Comparison of ENCODE assay signal across 23 mouse cellular contexts in genomic region chr17:11801226-11801625, GRCm38 (mm10).
"Had no signal": no experiment of that assay in that cellular context is flagged by ENCODE, and none has a peak within 500 bp of the region (broad histone marks: within the 10 kb centered on the region; RNA-seq: fewer than 3 reads in every experiment).

No protein-coding gene starts in this region.

- ATAC-seq: forebrain, postnatal 0 days; hindbrain, embryonic 16.5 days; inflammation-experienced regulatory T-cells, adult 6 months; intestine, embryonic 15.5 days; intestine, postnatal 0 days; liver, embryonic 12.5 days had no signal

- H3K9me3 ChIP-seq: hindbrain, embryonic 10.5 days; hindbrain, embryonic 12.5 days; intestine, embryonic 15.5 days; limb, embryonic 13.5 days; limb, embryonic 15.5 days; liver, embryonic 12.5 days had no signal

- H3K36me3 ChIP-seq: heart, embryonic 12.5 days; hindbrain, embryonic 10.5 days; hindbrain, embryonic 12.5 days; intestine, embryonic 15.5 days; limb, embryonic 13.5 days; limb, embryonic 15.5 days; liver, embryonic 12.5 days had no signal

- H3K27ac ChIP-seq: heart, adult 2 months; hindbrain, embryonic 10.5 days; hindbrain, embryonic 12.5 days; hindbrain, embryonic 14.5 days; intestine, embryonic 15.5 days; limb, embryonic 13.5 days; limb, embryonic 15.5 days; liver, embryonic 12.5 days; liver, embryonic 14.5 days had no signal

- H3K4me2 ChIP-seq: heart, embryonic 12.5 days; hindbrain, embryonic 12.5 days; hindbrain, embryonic 14.5 days; intestine, embryonic 15.5 days; limb, embryonic 13.5 days; limb, embryonic 15.5 days; liver, embryonic 12.5 days had no signal

- DNase-seq: forebrain, postnatal 0 days; gastrocnemius, postnatal 14 days; heart, adult 2 months; heart, postnatal 10 days; heart, postnatal 4 days; kidney, adult 18-20 months; kidney, adult 8-10 months; kidney, postnatal 10 days; kidney, postnatal 25 days; kidney, postnatal 4 days; left cerebral cortex, postnatal 4 days had no signal

- H3K9ac ChIP-seq: forebrain, postnatal 0 days; heart, embryonic 12.5 days; hindbrain, embryonic 12.5 days; hindbrain, embryonic 14.5 days; intestine, embryonic 15.5 days; limb, embryonic 13.5 days; limb, embryonic 15.5 days; liver, embryonic 12.5 days; liver, embryonic 14.5 days had no signal

- H3K4me3 ChIP-seq: heart, adult 2 months; heart, embryonic 12.5 days; hindbrain, embryonic 10.5 days; hindbrain, embryonic 12.5 days; intestine, embryonic 15.5 days; limb, embryonic 13.5 days; limb, embryonic 15.5 days; liver, embryonic 12.5 days had no signal

- H3K4me1 ChIP-seq: heart, embryonic 12.5 days; hindbrain, embryonic 10.5 days; hindbrain, embryonic 12.5 days; intestine, embryonic 15.5 days; limb, embryonic 13.5 days; limb, embryonic 15.5 days; liver, embryonic 12.5 days had no signal

- H3K27me3 ChIP-seq: heart, embryonic 12.5 days; hindbrain, embryonic 12.5 days; intestine, embryonic 15.5 days; limb, embryonic 13.5 days; limb, embryonic 15.5 days; liver, embryonic 12.5 days had no signal
